Mouse (Mus musculus) intestine, postnatal 0 days (tissue): ENCODE results near the gene Slc23a3. TPM values are rescaled to one million over a fixed set of nuclear protein-coding genes. Genes with fewer than 3 reads are reported as not detected.

Experiments used
- ATAC-seq: fragments of 200-750 bp; cut with Nextera tagmentation; 2 replicates; pipeline ENCODE4 v1.8.0; 2017; ENCODE audit warnings: mild to moderate bottlenecking, moderate TSS enrichment, moderate library complexity
- H3K27ac ChIP-seq: fragments of 300-500 bp; sonication (generic); 2 replicates; pipeline ENCODE4 v1.5.1; 2014; ENCODE audit warnings: mild to moderate bottlenecking, low read depth, low read length, moderate library complexity
- H3K27me3 ChIP-seq: fragments of 300-500 bp; sonication (generic); replicated peaks from 2 replicates; pipeline ENCODE4 v1.6.1; 2014; ENCODE audit warnings: low read length, mixed read lengths; ENCODE audit not compliant: control insufficient read depth, insufficient read depth
- H3K36me3 ChIP-seq: fragments of 300-500 bp; sonication (generic); 2 replicates; pipeline ENCODE4 v1.6.1; 2014; ENCODE audit warnings: mild to moderate bottlenecking, moderate library complexity; ENCODE audit not compliant: control insufficient read depth, insufficient read depth
- H3K4me1 ChIP-seq: fragments of 300-500 bp; sonication (generic); replicated peaks from 2 replicates; pipeline ENCODE4 v1.6.1; 2014; ENCODE audit warnings: antibody characterized with exemption, low read length, mixed read lengths; ENCODE audit not compliant: control insufficient read depth, insufficient read depth
- H3K4me2 ChIP-seq: fragments of 300-500 bp; sonication (generic); replicated peaks from 2 replicates; pipeline ENCODE4 v1.6.1; 2014; ENCODE audit warnings: low read depth, mild to moderate bottlenecking, moderate library complexity
- H3K4me3 ChIP-seq: fragments of 300-500 bp; sonication (generic); 2 replicates; pipeline ENCODE4 v1.5.1; 2014; ENCODE audit warnings: low read depth, low read length
- H3K9ac ChIP-seq: fragments of 300-500 bp; sonication (generic); 2 replicates; pipeline ENCODE4 v1.6.1; 2014; ENCODE audit warnings: mild to moderate bottlenecking, low read depth, low read length
- H3K9me3 ChIP-seq: fragments of 300-500 bp; sonication (generic); 2 replicates; pipeline ENCODE4 v1.6.1; 2016; ENCODE audit warnings: mixed run types; ENCODE audit not compliant: control insufficient read depth
- CTCF ChIP-seq: sonication (generic); IDR thresholded peaks from 2 replicates; pipeline ENCODE4 v1.5.1; 2016; ENCODE audit warnings: low read depth, mild to moderate bottlenecking, control low read depth, antibody characterized with exemption, moderate library complexity
- WGBS: fragments of 180-500 bp; shearing (Covaris S2); extraction: QIAGEN DNeasy Blood & Tissue Kit; methylation state at CpG from one replicate; pipeline ENCODE4 v1.1.7; 2014; 5-methylcytosine and 5-hydroxymethylcytosine counted together
- polyA plus RNA-seq: library from polyadenylated mRNA; unstranded; fragments of >200 nt; fragmentation: Nextera tagmentation; extraction: Ambion mirVana; gene quantifications from 2 replicates; pipeline ENCODE4 v1.2.1, GENCODE M21; 2015

Gene Slc23a3
- polyA plus RNA-seq, 1 experiment from 2014 or later, result 3.2 TPM

DNA sequence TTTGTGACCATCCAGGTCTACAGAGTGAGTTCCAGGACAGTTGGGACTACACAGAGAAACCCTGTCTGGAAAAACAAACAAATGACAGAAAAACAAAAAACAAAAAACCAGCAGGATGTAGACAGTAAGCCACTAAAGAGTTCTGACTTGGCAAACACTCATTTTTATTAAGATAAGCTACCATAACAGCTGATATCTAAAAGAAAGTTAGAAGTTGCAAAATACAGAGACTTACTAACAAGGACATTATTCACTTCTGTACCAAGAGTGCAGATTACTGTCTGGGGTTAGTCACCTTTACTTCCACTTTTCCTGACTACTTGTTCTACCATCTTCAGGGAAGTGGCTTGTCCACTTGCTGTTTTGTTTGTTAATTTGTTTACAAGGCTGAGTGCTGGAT lies 25.3 kb upstream of the Slc23a3 start:
- Histone ChIP-seq H3K27me3 (no peaks in the 10 kb centered on the region), H3K9ac (no peak overlapping the region), H3K36me3 (no peaks in the 10 kb centered on the region), H3K27ac (no peak overlapping the region), H3K4me1 (no peaks in the 10 kb centered on the region), H3K4me2 (no peak overlapping the region), H3K4me3 (no peak overlapping the region), H3K9me3 (no peaks in the 10 kb centered on the region)
- TF ChIP-seq CTCF, result no peak
- ATAC-seq, result no peak

DNA sequence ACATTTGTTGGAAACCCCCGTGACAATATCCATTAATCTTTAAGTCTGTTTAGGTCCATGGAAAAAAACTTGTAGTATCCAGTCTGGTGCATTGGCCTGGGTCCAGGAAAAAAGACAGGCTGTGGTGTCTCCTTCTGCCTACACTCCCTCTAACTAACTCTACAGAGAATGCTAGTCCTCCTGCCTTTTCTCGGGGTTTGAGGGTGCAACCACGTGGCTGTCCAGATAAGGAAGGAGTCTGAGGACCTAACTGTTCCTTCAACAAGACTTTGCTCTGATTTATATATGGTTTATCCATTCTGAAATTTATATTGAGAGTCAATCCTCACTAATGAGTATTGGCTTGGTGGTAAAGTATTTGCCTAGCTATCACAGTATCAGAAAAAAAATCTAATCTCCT lies 22.1 kb upstream of the Slc23a3 start:
- H3K9me3 ChIP-seq, result no peaks in the 10 kb centered on the region
- no peak for TF ChIP-seq CTCF
- H3K9ac ChIP-seq, result no peak overlapping the region
- H3K27me3 ChIP-seq, result no peaks in the 10 kb centered on the region
- H3K27ac ChIP-seq, result no peak overlapping the region
- ATAC-seq, result no peak
- H3K4me1 ChIP-seq, result no peaks in the 10 kb centered on the region
- WGBS, result 46% methylated on average over 3 of the region's 3 CpGs
- H3K36me3 ChIP-seq, result no peaks in the 10 kb centered on the region
- H3K4me3 ChIP-seq, result no peak overlapping the region
- no peak overlapping the region for H3K4me2 ChIP-seq

- no peaks in the 10 kb centered on the region for H3K27me3 ChIP-seq
- no peak overlapping the region for H3K9ac ChIP-seq
- H3K27ac ChIP-seq, result no peak overlapping the region
- no peaks in the 10 kb centered on the region for H3K9me3 ChIP-seq
- H3K4me3 ChIP-seq, result no peak overlapping the region
- 88% methylated on average over 4 of the region's 4 CpGs for WGBS
- H3K4me2 ChIP-seq, result no peak overlapping the region
- peaks cover 47% of the 10 kb centered on the region for H3K36me3 ChIP-seq
- TF ChIP-seq CTCF, result no peak
- no peaks in the 10 kb centered on the region for H3K4me1 ChIP-seq
- no peak for ATAC-seq
Measured at GRCm38 (mm10) chr1:75148727-75149126, 15.0 kb upstream of the Slc23a3 start.

DNA sequence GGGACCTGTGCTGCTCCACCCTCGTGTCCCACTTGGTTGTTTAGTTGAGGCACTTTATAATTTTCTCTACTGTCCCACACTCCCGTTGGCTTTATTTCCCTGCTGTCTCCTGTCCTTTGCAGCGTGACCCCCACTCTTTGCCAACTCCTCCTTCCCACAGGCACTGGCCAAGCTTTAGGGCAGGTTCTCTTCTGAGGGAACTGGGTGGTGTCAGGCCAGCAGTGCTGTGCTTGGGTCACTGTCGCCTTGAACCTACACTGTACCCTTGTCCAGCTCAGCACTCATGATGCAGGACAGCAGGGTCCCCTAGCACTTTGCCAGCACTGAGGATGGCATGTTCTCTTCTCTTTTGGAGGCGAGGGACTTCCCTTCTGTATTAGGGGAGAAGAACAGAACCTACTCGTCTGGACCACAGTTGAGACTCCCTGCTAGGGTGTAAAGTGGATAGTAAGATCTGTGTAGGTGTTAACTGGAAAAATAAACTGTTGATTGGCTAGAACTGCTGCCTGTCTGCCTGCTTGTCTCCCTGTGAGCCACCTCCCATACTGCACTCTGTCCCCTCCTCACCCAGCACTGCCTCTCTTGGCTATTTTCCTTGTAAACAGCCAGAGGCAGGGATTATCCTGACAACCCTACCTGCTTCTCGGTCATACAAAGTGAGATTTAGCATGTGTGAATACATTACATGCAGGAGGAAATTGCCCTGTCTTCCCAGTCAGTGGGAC lies 13.9 kb upstream of the Slc23a3 start:
- Histone ChIP-seq H3K4me3 (no peak overlapping the region), H3K9ac (no peak overlapping the region), H3K9me3 (no peaks in the 10 kb centered on the region), H3K4me1 (no peaks in the 10 kb centered on the region), H3K36me3 (peaks cover 47% of the 10 kb centered on the region), H3K27ac (no peak overlapping the region), H3K27me3 (no peaks in the 10 kb centered on the region), H3K4me2 (no peak overlapping the region)
- 80% methylated on average over 7 of the region's 7 CpGs for WGBS
- no peak for TF ChIP-seq CTCF
- no peak for ATAC-seq

DNA sequence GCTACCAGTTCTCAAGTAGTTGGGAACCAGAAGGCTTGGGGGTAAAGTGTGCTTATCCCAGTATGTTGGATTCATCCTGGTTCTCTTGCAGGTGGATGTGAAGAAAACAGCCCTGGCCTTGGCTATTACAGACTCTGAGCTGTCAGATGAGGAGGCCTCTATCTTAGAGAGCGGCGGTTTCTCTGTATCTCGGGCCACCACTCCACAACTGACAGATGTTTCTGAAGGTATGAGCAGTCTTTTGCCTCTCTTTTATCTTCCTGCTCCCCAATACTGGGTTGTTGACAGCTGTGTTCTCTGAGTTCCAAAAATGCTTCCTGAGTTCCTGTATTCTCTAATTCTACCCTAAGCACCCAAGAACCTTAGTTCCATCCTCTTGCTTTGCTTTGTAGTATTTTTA lies 11.9 kb upstream of the Slc23a3 start:
- WGBS, result 98% methylated on average over 3 of the region's 3 CpGs
- Histone ChIP-seq H3K4me1 (no peaks in the 10 kb centered on the region), H3K27me3 (no peaks in the 10 kb centered on the region), H3K9ac (no peak overlapping the region), H3K27ac (no peak overlapping the region), H3K9me3 (no peaks in the 10 kb centered on the region), H3K4me3 (no peak overlapping the region), H3K36me3 (peaks cover 47% of the 10 kb centered on the region), H3K4me2 (no peak overlapping the region)
- TF ChIP-seq CTCF, result no peak
- no peak for ATAC-seq

DNA sequence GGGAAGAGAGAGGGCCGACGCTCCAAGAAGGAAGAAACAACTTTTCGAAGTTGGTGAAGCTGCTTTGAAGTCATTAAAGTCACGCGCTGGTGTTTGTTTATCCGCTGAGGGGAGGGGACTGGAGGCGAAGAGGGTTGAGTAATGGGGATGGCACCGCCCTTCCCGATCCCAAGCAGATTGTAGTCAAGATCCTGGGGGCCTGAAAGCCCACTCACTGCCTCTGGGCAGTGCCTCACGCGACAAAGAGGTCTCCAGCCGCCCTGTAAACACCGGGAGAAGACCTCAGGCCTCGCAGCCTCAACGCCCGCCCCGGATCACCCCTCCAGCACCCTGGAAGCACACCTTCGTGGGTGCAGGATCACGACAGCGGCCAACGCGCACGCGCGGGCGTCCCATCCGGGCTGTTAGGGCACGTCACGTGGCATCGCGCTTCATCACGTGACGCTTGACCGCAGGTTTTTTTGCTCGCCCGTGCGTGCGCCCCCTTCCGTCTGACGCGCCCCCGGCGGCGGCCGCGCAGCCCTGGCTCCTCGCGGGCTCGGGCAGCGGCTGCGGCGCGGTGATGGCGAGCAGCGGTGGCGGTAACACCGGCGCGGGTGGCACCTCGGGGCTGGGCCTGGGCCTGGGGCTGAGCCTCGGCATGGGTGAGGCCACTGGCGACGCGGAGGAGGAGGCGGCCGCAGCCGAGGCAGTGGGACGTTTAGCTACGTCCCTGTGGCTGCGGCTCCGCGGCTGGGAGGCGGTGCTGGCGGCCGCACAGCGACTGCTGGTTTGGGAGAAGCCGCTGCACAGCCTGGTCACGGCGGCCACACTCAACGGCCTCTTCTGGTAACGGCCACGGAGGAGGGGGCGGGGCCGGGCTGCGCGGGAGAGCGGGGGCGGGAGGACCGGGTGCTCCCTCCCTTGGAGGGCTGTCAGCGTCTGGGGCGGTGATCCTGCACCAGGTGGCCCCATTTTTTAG lies 8.9 kb upstream of the Slc23a3 start, which contains the start of the genes Cnppd1 and Retreg2:
Gene Cnppd1, minus strand, starts transcription at position 411 of the 961 bp plus-strand sequence.
Gene Retreg2, plus strand, starts transcription at position 478 of the 961 bp plus-strand sequence.
- H3K4me3 ChIP-seq, result peak within 1 kb of the TSS; percentile 72
- peak within 1 kb of the TSS; percentile 88 for H3K4me2 ChIP-seq
- peak within 1 kb of the TSS; percentile 96 for H3K27ac ChIP-seq
- H3K9me3 ChIP-seq, result no peaks in the 10 kb centered on the region
- no peaks in the 10 kb centered on the region for H3K4me1 ChIP-seq
- under 1% methylated on average over 82 of the region's 91 CpGs for WGBS
- peak; percentile 84 for ATAC-seq
- TF ChIP-seq CTCF, result peak; percentile 82
- peak within 1 kb of the TSS; percentile 76 for H3K9ac ChIP-seq
- no peaks in the 10 kb centered on the region for H3K27me3 ChIP-seq
- H3K36me3 ChIP-seq, result peaks cover 49% of the 10 kb centered on the region
